Mouse (Mus musculus): Measurements from ENCODE around the gene Six5.

DNA sequence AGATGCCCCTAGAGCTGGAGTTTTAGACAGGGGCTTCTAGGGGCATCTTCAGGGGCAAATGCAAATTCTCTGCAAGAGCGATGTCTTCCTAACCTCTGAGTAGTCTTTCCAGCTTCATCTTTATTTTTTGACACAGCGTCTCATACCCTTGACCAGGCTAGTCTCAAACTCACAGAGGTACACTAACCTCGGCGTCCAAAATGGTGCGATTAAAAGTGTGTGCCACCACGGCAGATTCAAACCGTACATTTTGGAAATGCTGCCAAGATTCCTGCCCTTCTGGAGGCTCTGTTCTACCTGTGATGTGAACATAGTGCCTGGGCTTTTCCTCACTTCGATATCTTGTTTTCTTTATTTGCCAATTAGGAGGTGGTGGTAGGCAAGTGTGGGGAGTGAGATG is 24.7 kb downstream of the Six5 start:
- TF ChIP-seq CTCF (IDR thresholded peaks at IDR 0.05; ENCODE audit: control insufficient read depth, insufficient read depth, insufficient read length) (no peak), USF1 (IDR thresholded peaks at IDR 0.05; ENCODE audit: low read depth) (no peak), MYOG (IDR thresholded peaks at IDR 0.05; ENCODE audit: control insufficient read depth, extremely low read depth, insufficient read length) (no peak), MYOD1 (IDR thresholded peaks at IDR 0.05; ENCODE audit: control insufficient read depth, insufficient read length, low read depth) (no peak)
